Mouse (Mus musculus): ENCODE measurements around the gene Thnsl2.

Thnsl2 gene

GRCm38 (mm10) chr6:71133559-71133958 lies 10.7 kb downstream of the Thnsl2 start:
- DNase-seq (ENCODE audit: low spot score) = no peak

- DNase-seq (ENCODE audit: low spot score) = no peak
Observed at GRCm38 (mm10) chr6:71131038-71131437, 13.2 kb downstream of the Thnsl2 start.

- DNase-seq (ENCODE audit: low spot score) = no peak
Observed at GRCm38 (mm10) chr6:71130269-71130668, 14.0 kb downstream of the Thnsl2 start.

GRCm38 (mm10) chr6:71129071-71129470 lies 15.2 kb downstream of the Thnsl2 start:
- DNase-seq (ENCODE audit: low spot score) = peak; percentile 8

- DNase-seq (ENCODE audit: low spot score) = no peak
Observed at GRCm38 (mm10) chr6:71126290-71126689, 17.9 kb downstream of the Thnsl2 start.

GRCm38 (mm10) chr6:71125043-71125893 lies 19.0 kb downstream of the Thnsl2 start:
- peak; percentile 91 for DNase-seq (ENCODE audit: low spot score)

GRCm38 (mm10) chr6:71119577-71120254 lies 24.5 kb downstream of the Thnsl2 start:
- peak; percentile 19 for DNase-seq (ENCODE audit: low spot score)

- DNase-seq (ENCODE audit: low spot score) = no peak
Observed at GRCm38 (mm10) chr6:71111419-71112113, 32.7 kb downstream of the Thnsl2 start.

- peak; percentile 5 for DNase-seq (ENCODE audit: low spot score)
Observed at GRCm38 (mm10) chr6:71106170-71106945, 37.9 kb downstream of the Thnsl2 start.

GRCm38 (mm10) chr6:71096126-71096525 lies 48.1 kb downstream of the Thnsl2 start:
- no peak for DNase-seq (ENCODE audit: low spot score)

- DNase-seq (ENCODE audit: low spot score) = no peak
Observed at GRCm38 (mm10) chr6:71094693-71095092, 49.5 kb downstream of the Thnsl2 start.

GRCm38 (mm10) chr6:71093686-71094085 lies 50.6 kb downstream of the Thnsl2 start:
- DNase-seq (ENCODE audit: low spot score) = no peak

GRCm38 (mm10) chr6:71090475-71090874 lies 53.8 kb downstream of the Thnsl2 start:
- no peak for DNase-seq (ENCODE audit: low spot score)

GRCm38 (mm10) chr6:71089735-71090134 lies 54.5 kb downstream of the Thnsl2 start:
- no peak for DNase-seq (ENCODE audit: low spot score)

- DNase-seq (ENCODE audit: low spot score) = no peak
Observed at GRCm38 (mm10) chr6:71088992-71089391, 55.2 kb downstream of the Thnsl2 start.

GRCm38 (mm10) chr6:71083441-71083840 lies 60.8 kb downstream of the Thnsl2 start:
- no peak for DNase-seq (ENCODE audit: low spot score)

- DNase-seq (ENCODE audit: low spot score) = no peak
Observed at GRCm38 (mm10) chr6:71082084-71082483, 62.2 kb downstream of the Thnsl2 start.

GRCm38 (mm10) chr6:71081230-71081629 lies 63.0 kb downstream of the Thnsl2 start:
- no peak for DNase-seq (ENCODE audit: low spot score)

Data from embryo, embryonic 10.5 days (tissue).